Mouse (Mus musculus): ENCODE results near the gene Dcaf15.
A peak's percentile ranks its signal among the peaks of the same experiment; 100 is the strongest.

The Dcaf15 gene

DNA sequence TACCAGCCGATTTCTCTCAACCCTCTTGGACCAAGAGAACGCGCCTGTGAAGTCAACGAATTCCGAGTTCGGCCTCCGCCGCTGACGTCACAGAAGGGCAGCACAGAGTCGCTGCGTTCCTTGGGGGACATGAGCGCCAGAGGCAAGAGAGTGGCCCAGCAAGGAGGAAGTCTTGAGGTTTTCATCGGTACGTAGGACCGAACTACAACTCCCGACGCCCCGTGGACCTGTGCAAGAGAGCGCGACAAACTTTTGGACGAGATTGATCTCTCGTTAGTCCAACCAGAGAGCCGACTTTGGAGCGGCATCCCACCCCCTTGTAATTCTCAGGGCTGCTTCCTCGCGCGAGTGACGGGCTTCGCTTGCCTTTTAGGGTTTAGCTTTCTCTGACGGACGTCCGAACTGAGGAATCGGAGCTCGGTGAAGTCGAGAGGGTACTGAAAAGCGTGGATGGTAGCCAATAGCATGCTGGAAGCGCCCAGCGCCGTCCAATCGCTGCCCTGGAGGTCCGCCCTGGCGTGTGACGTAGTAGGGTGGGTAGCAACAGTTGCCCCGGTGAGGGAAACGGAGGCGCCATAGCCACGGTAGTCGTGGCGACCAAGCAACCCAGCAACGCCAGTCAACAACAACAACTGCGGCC, 38.2 kb downstream of the Dcaf15 start, which contains the start of gene Rfx1:
Gene Rfx1 (plus strand): TSS at position 544 of the 640 bp plus-strand sequence.
- DNase-seq (ENCODE audit: low spot score): peak; percentile 99

DNA sequence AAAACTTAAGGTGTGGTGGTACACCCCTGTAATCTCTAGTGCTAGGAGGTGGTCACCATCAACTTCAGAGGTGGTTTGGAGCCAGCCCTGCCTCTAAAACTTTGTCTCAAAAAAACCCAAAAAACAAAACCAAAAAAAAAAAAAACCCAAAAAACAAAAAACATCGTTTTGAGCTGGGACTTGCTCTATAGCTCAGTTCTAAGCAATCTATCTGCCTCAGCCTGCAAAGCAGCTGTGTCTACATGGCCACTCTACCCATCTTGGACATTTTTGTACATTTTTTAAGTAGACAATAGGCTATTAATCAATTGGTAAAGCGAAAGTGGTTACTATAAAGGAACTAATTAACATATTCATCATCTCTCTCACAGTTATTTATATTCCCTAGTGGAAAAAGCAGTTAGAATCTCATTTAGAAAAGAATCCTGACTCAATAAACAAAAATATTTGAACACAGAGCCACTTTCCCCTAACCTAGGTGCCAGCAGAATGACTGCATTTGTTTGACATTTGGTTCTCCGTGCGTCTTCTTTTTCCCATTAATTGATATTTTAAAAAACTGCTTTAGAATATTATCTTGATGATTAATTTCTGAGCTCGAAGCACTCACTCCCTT, 39.0 kb downstream of the Dcaf15 start:
- no peak for DNase-seq (ENCODE audit: low spot score)

DNA sequence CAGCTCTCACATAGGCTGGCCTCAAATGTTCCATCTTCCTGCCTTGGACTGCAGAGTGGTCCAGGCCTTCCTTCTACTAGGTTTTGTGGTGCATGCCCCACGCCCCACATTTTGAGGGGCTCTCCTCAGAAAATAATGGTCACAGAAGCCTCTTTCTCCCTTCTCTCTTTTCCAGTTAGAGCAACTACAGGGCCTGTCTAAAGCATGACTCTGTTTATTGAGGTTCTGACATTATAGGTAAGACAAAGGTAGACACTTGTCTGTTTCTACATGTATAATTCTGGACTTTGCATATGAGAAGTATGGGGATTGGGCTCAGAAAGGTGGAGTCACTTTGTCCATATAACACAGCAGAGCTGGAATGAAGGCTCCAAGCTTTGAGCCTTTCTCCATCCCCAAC, 39.5 kb downstream of the Dcaf15 start, which contains the start of gene Gm10643:
Gene Gm10643 (minus strand): TSS at position 101 of the 400 bp plus-strand sequence.
- DNase-seq (ENCODE audit: low spot score): no peak

DNA sequence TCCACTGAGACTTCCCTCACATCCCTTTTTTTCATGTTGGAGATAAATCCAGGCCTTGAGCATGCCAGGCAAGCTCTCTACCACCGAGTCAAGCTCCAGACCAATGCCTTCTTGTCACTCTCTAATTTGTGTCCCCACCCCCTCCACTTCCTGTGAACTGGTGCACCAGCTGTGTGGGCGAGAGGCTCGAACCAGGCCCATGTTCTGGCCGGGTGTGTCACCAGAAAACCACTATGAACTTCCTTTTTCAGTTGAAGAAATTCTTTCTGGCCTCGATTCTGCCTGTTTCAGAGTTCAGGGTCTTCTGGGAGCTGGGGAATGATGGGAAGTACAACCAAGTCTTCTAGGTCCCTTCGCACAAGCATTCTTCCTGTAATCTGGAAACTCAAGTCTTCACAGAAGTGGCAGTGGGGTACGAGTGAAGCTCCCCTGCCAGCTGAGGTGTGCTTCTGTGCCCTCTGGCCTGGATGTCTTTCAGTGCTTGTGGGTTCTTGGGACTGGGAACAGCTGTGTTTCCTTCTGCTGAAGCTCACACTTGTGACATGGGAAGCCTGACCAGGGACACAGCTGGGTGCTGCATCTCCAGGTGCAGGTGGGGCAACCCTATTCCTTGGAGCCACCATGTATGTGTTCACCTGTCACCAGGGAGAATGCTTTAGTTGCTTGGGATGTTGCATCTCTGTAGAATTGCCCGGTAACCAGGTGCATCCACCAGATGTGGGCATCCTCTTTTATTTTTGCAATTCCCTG, 40.5 kb downstream of the Dcaf15 start:
- no peak for DNase-seq (ENCODE audit: low spot score)

DNA sequence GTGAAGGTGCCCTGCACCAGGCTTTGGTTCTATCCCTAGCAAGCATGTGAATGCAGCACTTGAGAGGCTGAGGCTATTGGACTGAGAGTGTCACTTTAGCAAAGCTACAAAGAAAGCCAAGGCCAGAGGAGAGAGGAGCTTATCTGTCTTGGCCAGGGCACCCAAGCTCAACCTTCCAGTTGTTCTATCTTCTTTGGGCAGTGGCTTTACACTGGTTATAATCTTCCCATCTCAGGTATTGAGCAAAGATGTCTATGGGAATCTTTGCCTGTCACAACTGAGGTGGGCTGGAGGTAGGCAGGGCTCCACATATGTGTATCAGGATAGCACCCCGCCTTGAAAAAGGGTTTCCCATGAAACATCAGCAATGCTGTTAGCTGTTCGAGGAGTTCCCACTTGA, 44.3 kb downstream of the Dcaf15 start:
- DNase-seq (ENCODE audit: low spot score): no peak

DNA sequence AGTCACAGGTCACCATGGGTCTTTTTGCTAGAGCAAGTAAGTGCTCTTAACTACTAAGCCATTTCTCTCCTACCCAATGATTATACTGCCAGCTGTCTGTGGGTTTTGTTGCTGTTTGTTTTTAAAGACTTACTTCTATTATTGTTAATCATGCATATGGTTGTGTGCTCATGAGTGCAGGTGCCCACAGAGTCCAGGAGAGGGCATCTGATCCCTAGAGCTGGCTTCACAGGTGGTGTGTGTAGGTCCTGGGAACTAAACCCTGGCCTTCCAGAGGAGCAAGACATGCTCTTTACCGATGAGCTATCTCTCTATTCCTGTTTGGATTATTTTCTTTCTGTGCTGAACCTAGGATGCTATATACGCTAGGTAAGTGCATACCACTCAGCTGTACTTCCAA, 45.3 kb downstream of the Dcaf15 start:
- DNase-seq (ENCODE audit: low spot score): no peak

DNA sequence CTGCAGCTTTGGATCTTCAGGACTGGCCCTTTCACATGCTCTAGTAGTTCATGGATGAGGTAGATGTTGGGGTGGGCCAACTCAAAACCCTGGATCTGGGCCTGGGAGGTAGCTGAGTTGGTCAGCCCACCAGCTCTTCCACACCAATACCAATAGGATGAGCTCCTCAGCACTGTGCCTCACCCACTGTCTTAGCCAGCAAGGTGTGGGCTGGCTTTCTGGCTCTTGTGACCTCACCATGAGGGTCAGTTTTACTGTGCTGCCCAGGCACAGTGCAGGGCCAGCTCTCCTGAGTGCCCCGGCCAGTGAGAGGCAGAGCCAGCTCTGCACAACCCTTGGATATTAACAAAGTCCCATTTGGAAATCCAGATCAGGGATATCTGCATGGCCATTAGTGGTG, 46.7 kb downstream of the Dcaf15 start:
- no peak for DNase-seq (ENCODE audit: low spot score)

DNA sequence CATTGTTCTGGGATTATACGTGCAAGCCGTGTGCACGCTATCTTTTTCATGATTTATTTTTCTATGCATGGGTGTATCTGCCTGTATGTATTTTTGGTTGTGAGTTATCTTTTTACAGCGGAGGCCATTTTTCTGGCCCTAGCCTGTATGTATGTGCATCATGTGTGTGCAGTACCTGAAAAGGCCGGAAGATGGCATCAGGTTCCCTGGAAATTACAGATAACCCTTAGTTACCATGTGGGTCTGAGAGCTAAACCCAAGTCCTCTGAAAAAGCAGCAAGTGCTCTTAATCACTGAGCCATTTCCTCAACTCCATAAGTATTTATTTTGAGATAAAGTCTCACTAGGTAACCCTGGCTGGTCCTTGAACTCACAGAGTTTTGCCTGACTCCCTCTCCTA, 51.3 kb downstream of the Dcaf15 start:
- no peak for DNase-seq (ENCODE audit: low spot score)

DNA sequence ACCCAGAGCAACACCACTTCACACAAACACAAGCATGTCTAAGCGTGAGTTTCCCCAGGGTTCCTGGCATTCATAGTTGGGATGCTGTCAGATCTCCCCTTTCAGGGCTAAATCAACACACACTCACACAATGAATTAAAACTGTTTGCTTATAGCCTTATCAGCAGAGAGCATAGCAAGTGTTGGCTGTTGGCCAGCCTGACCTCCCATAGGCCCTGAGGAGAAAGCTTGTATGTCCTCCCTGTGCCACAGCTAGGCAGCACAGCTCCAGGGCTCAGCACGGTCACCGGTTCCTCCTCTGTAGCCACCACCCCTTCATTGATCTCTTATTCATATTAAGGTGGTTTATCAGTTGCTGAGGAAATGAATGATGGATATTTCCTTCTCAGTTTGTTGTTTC, 51.8 kb downstream of the Dcaf15 start:
- no peak for DNase-seq (ENCODE audit: low spot score)

DNA sequence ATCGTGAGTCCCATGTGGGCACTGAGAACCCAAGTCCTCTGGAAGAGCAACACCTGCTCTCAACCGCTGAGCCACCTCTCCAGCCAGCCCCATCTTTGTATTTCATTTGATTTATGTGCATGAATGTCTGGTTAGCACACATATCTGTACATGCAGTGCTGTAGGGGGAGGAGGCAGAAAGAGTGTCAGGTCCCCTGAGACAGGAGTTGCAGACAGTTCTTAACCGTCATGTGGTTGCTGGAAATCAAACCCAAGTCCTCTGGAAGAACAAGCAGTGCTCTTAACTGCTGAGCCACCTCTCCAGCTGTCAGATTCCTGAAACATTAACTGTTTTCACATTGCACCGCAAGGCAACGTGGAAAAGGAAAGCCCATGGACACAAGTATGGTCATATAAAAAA, 56.4 kb downstream of the Dcaf15 start:
- no peak for DNase-seq (ENCODE audit: low spot score)
